Mouse (Mus musculus): ENCODE measurements at regions not wholly inside any gene's neighbourhood (a gene's known extent, or its start where the extent isn't known, plus 50 kb on each side); places are given as distances from the start of the nearest gene placed in this dataset.

- no peak overlapping the region for H3K27ac ChIP-seq
- no peaks in the 10 kb centered on the region for H3K4me1 ChIP-seq (replicated peaks; ENCODE audit: insufficient read depth, low read length)
- no peaks in the 10 kb centered on the region for H3K9me3 ChIP-seq (replicated peaks; ENCODE audit: low read length)
- no peak overlapping the region for H3K4me3 ChIP-seq (replicated peaks; ENCODE audit: low read depth, low read length)
- DNase-seq (ENCODE audit: low spot score) (no peak), ATAC-seq (replicated peaks; ENCODE audit: low FRiP score, low read depth) (no peak)
- WGBS: 87% methylated on average over 4 of the region's 4 CpGs
- H3K36me3 ChIP-seq (ENCODE audit: insufficient read depth, low read length): no peaks in the 10 kb centered on the region
- H3K4me2 ChIP-seq (ENCODE audit: low read length): no peak overlapping the region
- H3K27me3 ChIP-seq (ENCODE audit: insufficient read depth, low read length): no peaks in the 10 kb centered on the region
- no peak for TF ChIP-seq CTCF (IDR thresholded peaks at IDR 0.05; ENCODE audit: low read depth)
- no peak overlapping the region for H3K9ac ChIP-seq (ENCODE audit: low read depth, low read length)
These were observed 210.9 kb upstream of the Emcn start for GRCm38 (mm10) chr3:137129967-137130366.

DNA sequence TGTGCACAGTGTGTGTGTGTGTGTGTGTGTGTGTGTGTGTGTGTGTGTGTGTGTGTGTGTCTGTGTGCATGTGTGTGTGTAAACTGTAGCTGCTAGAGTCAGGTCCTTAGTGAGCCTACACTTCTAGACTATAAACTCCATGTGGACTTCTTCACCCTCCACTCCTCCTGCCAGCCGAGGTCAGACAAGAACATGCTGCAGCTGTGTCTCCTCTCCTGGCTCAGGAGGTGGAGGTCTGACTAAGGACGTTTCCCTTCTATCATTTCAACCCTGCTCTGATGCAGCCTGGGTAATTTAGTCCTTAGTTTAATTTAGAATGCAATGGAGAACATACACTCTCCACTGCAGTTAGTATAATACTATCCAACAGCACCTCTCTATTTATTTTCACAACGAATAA is 198.8 kb upstream of the Emcn start:
- DNase-seq (ENCODE audit: low spot score) (no peak), ATAC-seq (replicated peaks; ENCODE audit: low FRiP score, low read depth) (no peak)
- no peaks in the 10 kb centered on the region for H3K4me1 ChIP-seq (replicated peaks; ENCODE audit: insufficient read depth, low read length)
- H3K27ac ChIP-seq: no peak overlapping the region
- H3K9me3 ChIP-seq (replicated peaks; ENCODE audit: low read length): no peaks in the 10 kb centered on the region
- no peak overlapping the region for H3K4me3 ChIP-seq (replicated peaks; ENCODE audit: low read depth, low read length)
- H3K9ac ChIP-seq (ENCODE audit: low read depth, low read length): no peak overlapping the region
- H3K36me3 ChIP-seq (ENCODE audit: insufficient read depth, low read length): no peaks in the 10 kb centered on the region
- H3K4me2 ChIP-seq (ENCODE audit: low read length): no peak overlapping the region
- H3K27me3 ChIP-seq (ENCODE audit: insufficient read depth, low read length): no peaks in the 10 kb centered on the region
- no peak for TF ChIP-seq CTCF (IDR thresholded peaks at IDR 0.05; ENCODE audit: low read depth)
- WGBS: 38% methylated on average over 3 of the region's 3 CpGs

GRCm38 (mm10) chr3:137146062-137146461 is 194.8 kb upstream of the Emcn start:
- ATAC-seq (replicated peaks; ENCODE audit: low FRiP score, low read depth): no peak
- H3K9me3 ChIP-seq (replicated peaks; ENCODE audit: low read length): no peaks in the 10 kb centered on the region
- no peak overlapping the region for H3K4me3 ChIP-seq (replicated peaks; ENCODE audit: low read depth, low read length)
- no peaks in the 10 kb centered on the region for H3K36me3 ChIP-seq (ENCODE audit: insufficient read depth, low read length)
- no peaks in the 10 kb centered on the region for H3K4me1 ChIP-seq (replicated peaks; ENCODE audit: insufficient read depth, low read length)
- DNase-seq (ENCODE audit: low spot score): peak; percentile 44
- no peak overlapping the region for H3K9ac ChIP-seq (ENCODE audit: low read depth, low read length)
- H3K27ac ChIP-seq: no peak overlapping the region
- peak; percentile 54 for TF ChIP-seq CTCF (IDR thresholded peaks at IDR 0.05; ENCODE audit: low read depth)
- no peaks in the 10 kb centered on the region for H3K27me3 ChIP-seq (ENCODE audit: insufficient read depth, low read length)
- no peak overlapping the region for H3K4me2 ChIP-seq (ENCODE audit: low read length)

DNA sequence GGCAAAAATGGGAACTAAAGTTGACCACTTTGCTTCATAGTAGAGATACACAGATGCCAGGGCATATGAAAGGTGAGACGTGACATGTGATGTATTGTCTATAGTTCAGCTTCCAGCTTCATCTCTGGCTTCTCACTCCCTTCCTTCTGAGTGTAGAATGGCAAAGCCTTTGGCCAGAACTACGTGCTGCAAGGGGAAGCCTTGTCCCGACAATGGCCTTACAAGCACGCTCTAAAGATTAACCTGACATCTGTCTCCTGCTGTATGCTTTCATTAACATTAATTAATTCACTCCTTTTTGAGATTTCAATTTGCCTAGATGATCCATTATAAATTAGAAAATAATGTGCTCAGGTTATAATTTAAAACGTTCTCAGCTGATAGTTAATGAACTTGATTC is 193.5 kb upstream of the Emcn start:
- H3K4me2 ChIP-seq (ENCODE audit: low read length): no peak overlapping the region
- no peaks in the 10 kb centered on the region for H3K27me3 ChIP-seq (ENCODE audit: insufficient read depth, low read length)
- H3K9me3 ChIP-seq (replicated peaks; ENCODE audit: low read length): no peaks in the 10 kb centered on the region
- no peak overlapping the region for H3K9ac ChIP-seq (ENCODE audit: low read depth, low read length)
- no peak overlapping the region for H3K27ac ChIP-seq
- no peaks in the 10 kb centered on the region for H3K36me3 ChIP-seq (ENCODE audit: insufficient read depth, low read length)
- no peak for DNase-seq (ENCODE audit: low spot score)
- H3K4me3 ChIP-seq (replicated peaks; ENCODE audit: low read depth, low read length): no peak overlapping the region
- no peak for TF ChIP-seq CTCF (IDR thresholded peaks at IDR 0.05; ENCODE audit: low read depth)
- no peaks in the 10 kb centered on the region for H3K4me1 ChIP-seq (replicated peaks; ENCODE audit: insufficient read depth, low read length)
- ATAC-seq (replicated peaks; ENCODE audit: low FRiP score, low read depth): no peak
- 72% methylated on average over 5 of the region's 5 CpGs for WGBS

GRCm38 (mm10) chr3:137150414-137151010 is 190.4 kb upstream of the Emcn start:
- H3K9ac ChIP-seq (ENCODE audit: low read depth, low read length): no peak overlapping the region
- no peak overlapping the region for H3K4me2 ChIP-seq (ENCODE audit: low read length)
- peak; percentile 70 for DNase-seq (ENCODE audit: low spot score)
- no peak for TF ChIP-seq CTCF (IDR thresholded peaks at IDR 0.05; ENCODE audit: low read depth)
- no peaks in the 10 kb centered on the region for H3K4me1 ChIP-seq (replicated peaks; ENCODE audit: insufficient read depth, low read length)
- ATAC-seq (replicated peaks; ENCODE audit: low FRiP score, low read depth): no peak
- H3K4me3 ChIP-seq (replicated peaks; ENCODE audit: low read depth, low read length): no peak overlapping the region
- H3K9me3 ChIP-seq (replicated peaks; ENCODE audit: low read length): no peaks in the 10 kb centered on the region
- 69% methylated on average over 14 of the region's 14 CpGs for WGBS
- no peaks in the 10 kb centered on the region for H3K27me3 ChIP-seq (ENCODE audit: insufficient read depth, low read length)
- no peak overlapping the region for H3K27ac ChIP-seq
- no peaks in the 10 kb centered on the region for H3K36me3 ChIP-seq (ENCODE audit: insufficient read depth, low read length)

DNA sequence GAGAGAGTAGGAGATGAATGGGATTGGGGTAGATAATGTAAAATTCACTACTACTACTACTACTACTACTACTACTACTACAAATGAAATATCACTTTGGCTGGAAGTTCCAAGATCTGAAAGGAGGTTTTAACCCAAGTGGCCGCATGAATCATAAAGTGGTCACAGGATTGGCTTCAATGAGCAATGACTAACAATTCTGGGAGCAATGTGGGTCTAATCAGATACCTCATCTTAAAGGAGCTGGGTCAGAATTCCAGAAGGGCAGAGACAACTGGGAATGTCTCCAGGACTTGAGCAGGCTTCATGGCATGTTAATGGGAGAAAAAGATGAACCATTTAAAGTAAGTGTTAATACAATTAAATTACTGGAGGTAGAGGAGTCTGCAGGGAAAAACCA is 189.4 kb upstream of the Emcn start:
- Histone ChIP-seq H3K27ac (no peak overlapping the region), H3K4me1 (replicated peaks; ENCODE audit: insufficient read depth, low read length) (no peaks in the 10 kb centered on the region), H3K4me2 (ENCODE audit: low read length) (no peak overlapping the region), H3K27me3 (ENCODE audit: insufficient read depth, low read length) (no peaks in the 10 kb centered on the region), H3K4me3 (replicated peaks; ENCODE audit: low read depth, low read length) (no peak overlapping the region), H3K9me3 (replicated peaks; ENCODE audit: low read length) (no peaks in the 10 kb centered on the region), H3K36me3 (ENCODE audit: insufficient read depth, low read length) (no peaks in the 10 kb centered on the region), H3K9ac (ENCODE audit: low read depth, low read length) (no peak overlapping the region)
- DNase-seq (ENCODE audit: low spot score) (no peak), ATAC-seq (replicated peaks; ENCODE audit: low FRiP score, low read depth) (no peak)
- WGBS: 85% methylated on average over 1 of the region's 1 CpGs
- TF ChIP-seq CTCF (IDR thresholded peaks at IDR 0.05; ENCODE audit: low read depth): no peak

DNA sequence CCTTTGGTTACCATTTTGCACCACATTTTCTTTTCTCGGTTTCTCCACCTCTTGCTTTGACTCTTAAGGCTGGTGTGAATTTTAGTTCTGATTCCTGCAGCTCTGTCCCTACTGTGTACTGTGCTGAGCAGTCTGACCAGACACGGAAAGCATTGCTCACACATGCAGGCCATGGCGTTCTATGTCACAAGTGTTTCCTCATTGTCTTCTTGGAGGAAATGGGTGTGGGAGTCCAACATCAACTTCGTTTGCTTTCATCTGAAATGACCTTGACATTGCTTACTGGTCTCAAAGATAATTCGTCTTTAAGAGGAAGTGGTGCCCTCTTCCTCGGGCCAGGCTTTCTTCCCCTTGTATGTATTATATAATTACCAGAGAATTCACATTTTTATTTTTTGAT is 187.6 kb upstream of the Emcn start:
- ATAC-seq (replicated peaks; ENCODE audit: low FRiP score, low read depth): no peak
- H3K9ac ChIP-seq (ENCODE audit: low read depth, low read length): no peak overlapping the region

More for the DNA sequence above, 187.6 kb upstream of the Emcn start:
- H3K27me3 ChIP-seq (ENCODE audit: insufficient read depth, low read length): no peaks in the 10 kb centered on the region
- WGBS: 61% methylated on average over 6 of the region's 6 CpGs
- no peak for TF ChIP-seq CTCF (IDR thresholded peaks at IDR 0.05; ENCODE audit: low read depth)
- no peaks in the 10 kb centered on the region for H3K36me3 ChIP-seq (ENCODE audit: insufficient read depth, low read length)
- DNase-seq (ENCODE audit: low spot score): no peak
- no peak overlapping the region for H3K27ac ChIP-seq
- no peaks in the 10 kb centered on the region for H3K9me3 ChIP-seq (replicated peaks; ENCODE audit: low read length)
- H3K4me1 ChIP-seq (replicated peaks; ENCODE audit: insufficient read depth, low read length): no peaks in the 10 kb centered on the region
- no peak overlapping the region for H3K4me3 ChIP-seq (replicated peaks; ENCODE audit: low read depth, low read length)
- H3K4me2 ChIP-seq (ENCODE audit: low read length): no peak overlapping the region

Measured in kidney, postnatal 0 days (tissue).